Mouse (Mus musculus): Measurements from ENCODE around the gene Tnnc1. TPM values are rescaled to one million over a fixed set of nuclear protein-coding genes. Genes with fewer than 3 reads are reported as not detected.

Tnnc1 gene
- polyA plus RNA-seq, 1 experiment from 2014 or later = 3.2 TPM

DNA sequence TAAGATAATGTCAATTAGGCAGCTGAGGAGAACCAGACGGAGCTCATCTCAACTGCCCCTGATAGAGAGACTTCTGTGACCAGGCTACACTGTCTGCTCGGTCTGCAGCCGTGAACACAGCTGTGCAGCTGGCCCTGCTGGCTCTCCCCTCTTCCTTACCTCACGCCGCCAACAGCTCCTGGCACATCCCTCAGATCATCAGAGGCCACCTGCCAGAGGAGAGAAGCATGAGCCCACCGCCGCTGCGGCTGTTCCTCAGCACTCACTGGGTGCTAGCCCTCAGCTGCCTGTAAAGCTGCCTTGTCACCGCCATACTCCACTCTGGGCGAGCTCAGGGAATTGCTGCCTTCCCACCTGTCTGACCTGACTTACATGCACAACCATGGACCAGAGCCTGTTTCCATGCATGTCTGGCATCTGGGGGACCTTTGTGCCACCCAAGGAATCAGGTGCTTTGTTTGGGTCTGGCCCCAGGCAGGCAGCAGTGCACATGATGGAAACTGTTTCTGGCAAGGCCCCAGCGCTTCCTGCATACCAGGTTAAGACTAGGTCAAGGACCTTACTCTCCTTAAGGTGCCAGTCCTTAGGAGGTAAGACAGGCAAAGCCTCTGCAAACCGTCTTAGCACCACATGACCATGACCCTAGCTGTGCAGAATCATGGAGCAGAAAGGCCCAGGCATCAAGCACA is 28.3 kb upstream of the Tnnc1 start:
- Histone ChIP-seq H3K27me3 (ENCODE audit: control insufficient read depth, insufficient read depth, low read length) (no peaks in the 10 kb centered on the region), H3K9me3 (ENCODE audit: control insufficient read depth, low read length) (no peaks in the 10 kb centered on the region), H3K9ac (no peak overlapping the region), H3K4me1 (replicated peaks; ENCODE audit: control insufficient read depth, insufficient read depth, low read length) (no peaks in the 10 kb centered on the region), H3K36me3 (replicated peaks; ENCODE audit: control insufficient read depth, insufficient read depth) (peaks cover 99% of the 10 kb centered on the region), H3K4me2 (replicated peaks) (no peak overlapping the region), H3K4me3 (replicated peaks; ENCODE audit: low read length) (no peak overlapping the region), H3K27ac (no peak overlapping the region)
- WGBS = 91% methylated on average over 12 of the region's 12 CpGs
- DNase-seq (ENCODE audit: low spot score) = no peak
- no peak for ATAC-seq (ENCODE audit: low FRiP score)

DNA sequence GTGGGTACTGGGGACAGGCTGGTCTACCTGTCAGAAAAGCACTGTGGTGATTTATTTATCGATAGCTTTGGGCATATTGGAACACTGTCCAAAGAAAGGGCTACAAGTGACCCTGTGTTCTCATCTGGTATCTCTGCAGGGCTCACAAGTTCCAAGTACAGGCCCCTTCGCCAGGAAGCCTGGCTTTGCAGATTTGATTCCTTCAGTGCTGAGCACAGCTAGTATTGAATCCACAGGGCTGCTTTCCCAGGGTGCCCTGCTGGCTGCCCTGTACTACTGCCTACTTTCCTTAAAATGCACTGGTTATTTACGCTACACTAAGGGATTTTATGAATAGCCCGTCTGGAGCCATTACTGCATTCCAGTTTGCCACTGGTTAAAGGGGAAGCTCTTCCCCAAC is 26.6 kb upstream of the Tnnc1 start:
- Histone ChIP-seq H3K27me3 (ENCODE audit: control insufficient read depth, insufficient read depth, low read length) (no peaks in the 10 kb centered on the region), H3K4me1 (replicated peaks; ENCODE audit: control insufficient read depth, insufficient read depth, low read length) (no peaks in the 10 kb centered on the region), H3K4me3 (replicated peaks; ENCODE audit: low read length) (no peak overlapping the region), H3K4me2 (replicated peaks) (no peak overlapping the region), H3K36me3 (replicated peaks; ENCODE audit: control insufficient read depth, insufficient read depth) (peaks cover 99% of the 10 kb centered on the region), H3K9me3 (ENCODE audit: control insufficient read depth, low read length) (no peaks in the 10 kb centered on the region), H3K9ac (no peak overlapping the region), H3K27ac (no peak overlapping the region)
- ATAC-seq (ENCODE audit: low FRiP score) (no peak), DNase-seq (ENCODE audit: low spot score) (no peak)
- WGBS = 83% methylated on average over 4 of the region's 4 CpGs

- no peak overlapping the region for H3K9ac ChIP-seq
- no peaks in the 10 kb centered on the region for H3K9me3 ChIP-seq (ENCODE audit: control insufficient read depth, low read length)
- H3K27ac ChIP-seq = no peak overlapping the region
- DNase-seq (ENCODE audit: low spot score) = no peak
- no peak overlapping the region for H3K4me3 ChIP-seq (replicated peaks; ENCODE audit: low read length)
- peaks cover 99% of the 10 kb centered on the region for H3K36me3 ChIP-seq (replicated peaks; ENCODE audit: control insufficient read depth, insufficient read depth)
- no peak overlapping the region for H3K4me2 ChIP-seq (replicated peaks)
- ATAC-seq (ENCODE audit: low FRiP score) = no peak
- H3K27me3 ChIP-seq (ENCODE audit: control insufficient read depth, insufficient read depth, low read length) = no peaks in the 10 kb centered on the region
- 66% methylated on average over 2 of the region's 2 CpGs for WGBS
- H3K4me1 ChIP-seq (replicated peaks; ENCODE audit: control insufficient read depth, insufficient read depth, low read length) = no peaks in the 10 kb centered on the region
These were observed 25.3 kb upstream of the Tnnc1 start for GRCm38 (mm10) chr14:31182786-31183290.

- no peak for ATAC-seq (ENCODE audit: low FRiP score)
These were observed 24.6 kb upstream of the Tnnc1 start for GRCm38 (mm10) chr14:31183541-31183940.

GRCm38 (mm10) chr14:31184195-31184594 is 23.9 kb upstream of the Tnnc1 start:
- DNase-seq (ENCODE audit: low spot score) (no peak), ATAC-seq (ENCODE audit: low FRiP score) (no peak)
- H3K9ac ChIP-seq = no peak overlapping the region
- no peaks in the 10 kb centered on the region for H3K4me1 ChIP-seq (replicated peaks; ENCODE audit: control insufficient read depth, insufficient read depth, low read length)
- no peak overlapping the region for H3K27ac ChIP-seq
- H3K36me3 ChIP-seq (replicated peaks; ENCODE audit: control insufficient read depth, insufficient read depth) = peaks cover 100% of the 10 kb centered on the region
- no peaks in the 10 kb centered on the region for H3K27me3 ChIP-seq (ENCODE audit: control insufficient read depth, insufficient read depth, low read length)
- H3K4me3 ChIP-seq (replicated peaks; ENCODE audit: low read length) = no peak overlapping the region
- no peaks in the 10 kb centered on the region for H3K9me3 ChIP-seq (ENCODE audit: control insufficient read depth, low read length)
- 94% methylated on average over 12 of the region's 12 CpGs for WGBS
- no peak overlapping the region for H3K4me2 ChIP-seq (replicated peaks)

More at GRCm38 (mm10) chr14:31183541-31183940, 24.6 kb upstream of the Tnnc1 start:
- Histone ChIP-seq H3K9me3 (ENCODE audit: control insufficient read depth, low read length) (no peaks in the 10 kb centered on the region), H3K4me2 (replicated peaks) (no peak overlapping the region), H3K36me3 (replicated peaks; ENCODE audit: control insufficient read depth, insufficient read depth) (peaks cover 100% of the 10 kb centered on the region), H3K4me1 (replicated peaks; ENCODE audit: control insufficient read depth, insufficient read depth, low read length) (no peaks in the 10 kb centered on the region), H3K4me3 (replicated peaks; ENCODE audit: low read length) (no peak overlapping the region), H3K9ac (no peak overlapping the region), H3K27ac (peak overlapping the region; percentile 43; the same call in 1 of the 2 replicates), H3K27me3 (ENCODE audit: control insufficient read depth, insufficient read depth, low read length) (no peaks in the 10 kb centered on the region)
- WGBS = 97% methylated on average over 5 of the region's 5 CpGs
- DNase-seq (ENCODE audit: low spot score) = no peak

DNA sequence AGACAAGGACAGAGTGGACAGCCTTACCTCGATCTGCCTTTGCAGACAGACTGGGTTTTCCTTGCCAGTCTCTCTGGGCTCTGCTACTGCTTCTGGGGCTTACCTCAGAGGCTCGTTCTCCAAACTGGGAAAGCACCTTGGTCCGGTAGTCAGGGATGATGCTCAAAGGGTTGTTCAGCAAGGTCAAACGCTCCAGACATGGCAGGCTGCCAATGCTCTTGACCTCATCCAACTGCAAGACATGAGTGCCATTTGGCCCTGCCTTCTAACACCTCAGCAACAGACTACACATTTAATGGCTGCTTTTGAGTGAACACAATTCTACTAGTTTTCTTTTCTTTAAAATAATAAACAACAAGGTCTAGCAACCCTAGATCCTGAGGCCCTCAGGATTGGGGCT is 21.5 kb upstream of the Tnnc1 start:
- Histone ChIP-seq H3K27ac (no peak overlapping the region), H3K4me2 (replicated peaks) (no peak overlapping the region), H3K9me3 (ENCODE audit: control insufficient read depth, low read length) (no peaks in the 10 kb centered on the region), H3K36me3 (replicated peaks; ENCODE audit: control insufficient read depth, insufficient read depth) (peaks cover 100% of the 10 kb centered on the region), H3K9ac (no peak overlapping the region), H3K27me3 (ENCODE audit: control insufficient read depth, insufficient read depth, low read length) (no peaks in the 10 kb centered on the region), H3K4me1 (replicated peaks; ENCODE audit: control insufficient read depth, insufficient read depth, low read length) (no peaks in the 10 kb centered on the region), H3K4me3 (replicated peaks; ENCODE audit: low read length) (no peak overlapping the region)
- WGBS = 84% methylated on average over 4 of the region's 4 CpGs
- DNase-seq (ENCODE audit: low spot score) (no peak), ATAC-seq (ENCODE audit: low FRiP score) (no peak)

GRCm38 (mm10) chr14:31188771-31189181 is 19.3 kb upstream of the Tnnc1 start:
- Histone ChIP-seq H3K27ac (no peak overlapping the region), H3K27me3 (ENCODE audit: control insufficient read depth, insufficient read depth, low read length) (no peaks in the 10 kb centered on the region), H3K4me3 (replicated peaks; ENCODE audit: low read length) (no peak overlapping the region), H3K4me2 (replicated peaks) (no peak overlapping the region), H3K9me3 (ENCODE audit: control insufficient read depth, low read length) (no peaks in the 10 kb centered on the region), H3K9ac (no peak overlapping the region), H3K36me3 (replicated peaks; ENCODE audit: control insufficient read depth, insufficient read depth) (peaks cover 100% of the 10 kb centered on the region), H3K4me1 (replicated peaks; ENCODE audit: control insufficient read depth, insufficient read depth, low read length) (no peaks in the 10 kb centered on the region)
- WGBS = 54% methylated on average over 6 of the region's 6 CpGs
- ATAC-seq (ENCODE audit: low FRiP score) (no peak), DNase-seq (ENCODE audit: low spot score) (no peak)

DNA sequence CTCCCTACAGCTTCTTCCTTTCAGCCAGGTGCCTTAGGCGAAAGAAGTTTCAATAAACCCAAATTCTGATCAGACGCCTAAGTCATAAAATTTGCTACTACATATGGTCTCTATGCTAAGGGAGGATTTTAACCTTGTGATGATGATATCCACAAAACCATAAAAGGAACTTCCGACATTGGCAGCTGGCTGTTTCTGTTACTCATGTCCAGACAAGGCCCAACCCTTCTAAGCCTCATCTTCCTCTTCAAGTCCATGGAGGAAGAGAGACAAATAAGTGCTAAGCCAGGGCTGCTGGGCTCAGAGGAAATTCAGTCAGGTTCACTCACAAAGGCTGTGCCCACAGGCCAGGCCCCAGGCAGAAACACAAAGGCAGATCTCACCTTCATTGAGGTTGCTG is 18.8 kb upstream of the Tnnc1 start:
- Histone ChIP-seq H3K4me3 (replicated peaks; ENCODE audit: low read length) (no peak overlapping the region), H3K4me2 (replicated peaks) (no peak overlapping the region), H3K4me1 (replicated peaks; ENCODE audit: control insufficient read depth, insufficient read depth, low read length) (no peaks in the 10 kb centered on the region), H3K27ac (0 out of 2 replicates have a peak overlapping the region, but pooled peaks have one; percentile 8), H3K9me3 (ENCODE audit: control insufficient read depth, low read length) (no peaks in the 10 kb centered on the region), H3K9ac (no peak overlapping the region), H3K36me3 (replicated peaks; ENCODE audit: control insufficient read depth, insufficient read depth) (peaks cover 100% of the 10 kb centered on the region), H3K27me3 (ENCODE audit: control insufficient read depth, insufficient read depth, low read length) (no peaks in the 10 kb centered on the region)
- WGBS = 93% methylated on average over 3 of the region's 3 CpGs
- DNase-seq (ENCODE audit: low spot score) (no peak), ATAC-seq (ENCODE audit: low FRiP score) (no peak)

GRCm38 (mm10) chr14:31191936-31192335 is 16.2 kb upstream of the Tnnc1 start:
- Histone ChIP-seq H3K36me3 (replicated peaks; ENCODE audit: control insufficient read depth, insufficient read depth) (peaks cover 97% of the 10 kb centered on the region), H3K27ac (no peak overlapping the region), H3K4me2 (replicated peaks) (no peak overlapping the region), H3K27me3 (ENCODE audit: control insufficient read depth, insufficient read depth, low read length) (no peaks in the 10 kb centered on the region), H3K4me3 (replicated peaks; ENCODE audit: low read length) (no peak overlapping the region), H3K9ac (no peak overlapping the region), H3K9me3 (ENCODE audit: control insufficient read depth, low read length) (no peaks in the 10 kb centered on the region), H3K4me1 (replicated peaks; ENCODE audit: control insufficient read depth, insufficient read depth, low read length) (no peaks in the 10 kb centered on the region)
- 84% methylated on average over 2 of the region's 2 CpGs for WGBS
- DNase-seq (ENCODE audit: low spot score) = no peak
- ATAC-seq (ENCODE audit: low FRiP score) = no peak

Measured in hindbrain, embryonic 14.5 days (tissue).